Mouse (Mus musculus) kidney, adult 2 months (tissue): ENCODE results near the gene Uhrf1bp1.

Experiments used
- CTCF ChIP-seq: fragments of 200-500 bp; conservative IDR thresholded peaks from 2 replicates; pipeline ENCODE4 v1.5.1; 2011; ENCODE audit warnings: low read depth, mild to moderate bottlenecking, control low read depth, low read length, moderate library complexity, mixed read lengths; ENCODE audit not compliant: insufficient read depth, insufficient read length
- POLR2A ChIP-seq: fragments of 200-500 bp; IDR thresholded peaks from one replicate; pipeline ENCODE4 v1.6.1; 2011; ENCODE audit warnings: low read depth, low read length, control low read depth

GRCm38 (mm10) chr17:27938121-27938754, 82.0 kb downstream of the Uhrf1bp1 start:
- no peak for TF ChIP-seq CTCF
- TF ChIP-seq POLR2A, result no peak
